In genomic region chr17:86829383-86830175, GRCm38 (mm10) we compare ENCODE assay signal across 17 mouse cellular contexts.
DNase-seq lines count a peak whose midpoint lies in the region; ATAC-seq and TF ChIP-seq lines count a peak whose summit lies in the region.
"Had no signal": no experiment of that assay in that cellular context is flagged by ENCODE, and none has a peak within 500 bp of the region (broad histone marks: within the 10 kb centered on the region; RNA-seq: fewer than 3 reads in every experiment).

No protein-coding gene starts in this region.

- no peaks in the 10 kb centered on the region for H3K9me3 ChIP-seq in heart, embryonic 11.5 days (replicated peaks; ENCODE audit: control insufficient read depth, low read length)
- H3K9me3 ChIP-seq in liver, embryonic 11.5 days (ENCODE audit: control insufficient read depth, low read length), result no peaks in the 10 kb centered on the region
- H3K9me3 ChIP-seq in liver, postnatal 0 days (ENCODE audit: low read length), result no peaks in the 10 kb centered on the region
- H3K9me3 ChIP-seq: embryonic facial prominence, embryonic 12.5 days; forebrain, embryonic 15.5 days; hindbrain, embryonic 12.5 days had no signal

- H3K9ac ChIP-seq in heart, embryonic 11.5 days (ENCODE audit: low read depth, low read length), result no peak overlapping the region
- no peak overlapping the region for H3K9ac ChIP-seq in liver, embryonic 11.5 days (ENCODE audit: low read depth, low read length)
- H3K9ac ChIP-seq in liver, postnatal 0 days (replicated peaks), result no peak overlapping the region
- H3K9ac ChIP-seq: embryonic facial prominence, embryonic 12.5 days; forebrain, embryonic 15.5 days; hindbrain, embryonic 12.5 days had no signal

- H3K4me1 ChIP-seq in heart, embryonic 11.5 days (ENCODE audit: control insufficient read depth, insufficient read depth, low read length), result no peaks in the 10 kb centered on the region
- H3K4me1 ChIP-seq in liver, embryonic 11.5 days (replicated peaks; ENCODE audit: control insufficient read depth, insufficient read depth, low read length), result no peaks in the 10 kb centered on the region
- no peaks in the 10 kb centered on the region for H3K4me1 ChIP-seq in liver, postnatal 0 days (ENCODE audit: insufficient read depth)
- H3K4me1 ChIP-seq: embryonic facial prominence, embryonic 12.5 days; forebrain, embryonic 15.5 days; hindbrain, embryonic 12.5 days had no signal

- peak; percentile 86 for DNase-seq in heart, adult 11 months
- DNase-seq in liver, embryonic 11.5 days (ENCODE audit: low spot score), result peak; percentile 25
- no peak for DNase-seq in liver, postnatal 0 days
- peak; percentile 37 for DNase-seq in testis, postnatal 10 days (ENCODE audit: low spot score)
- DNase-seq in testis, postnatal 14 days (ENCODE audit: low spot score), result no peak
- DNase-seq in retina, embryonic 14.5 days (ENCODE audit: low spot score), result no peak
- DNase-seq: adrenal gland, postnatal 10 days; cerebellum, adult 11 months; cerebellum, adult 8-10 months; cerebellum, postnatal 14 days; embryo, embryonic 11 days; gastrocnemius, postnatal 25 days had no signal

- 81% methylated on average over 13 of the region's 13 CpGs for WGBS in heart, embryonic 11.5 days (ENCODE audit: insufficient replicate concordance)
- 81% methylated on average over 13 of the region's 13 CpGs for WGBS in liver, embryonic 11.5 days
- 82% methylated on average over 13 of the region's 13 CpGs for WGBS in liver, postnatal 0 days (ENCODE audit: insufficient replicate concordance)

- H3K27me3 ChIP-seq in heart, embryonic 11.5 days (ENCODE audit: control insufficient read depth, insufficient read depth, low read length), result no peaks in the 10 kb centered on the region
- H3K27me3 ChIP-seq in liver, embryonic 11.5 days (replicated peaks; ENCODE audit: control insufficient read depth, insufficient read depth, low read length), result no peaks in the 10 kb centered on the region
- no peaks in the 10 kb centered on the region for H3K27me3 ChIP-seq in liver, postnatal 0 days (ENCODE audit: insufficient read depth, low read length)
- H3K27me3 ChIP-seq: embryonic facial prominence, embryonic 12.5 days; forebrain, embryonic 15.5 days; hindbrain, embryonic 12.5 days had no signal

- H3K27ac ChIP-seq in heart, embryonic 11.5 days (ENCODE audit: low read depth, low read length), result no peak overlapping the region
- H3K27ac ChIP-seq in liver, embryonic 11.5 days (ENCODE audit: low read depth, low read length), result no peak overlapping the region
- H3K27ac ChIP-seq in liver, postnatal 0 days (ENCODE audit: low read depth), result no peak overlapping the region
- H3K27ac ChIP-seq: embryonic facial prominence, embryonic 12.5 days; forebrain, embryonic 15.5 days; hindbrain, embryonic 12.5 days had no signal

- H3K4me2 ChIP-seq in heart, embryonic 11.5 days, result no peak overlapping the region
- H3K4me2 ChIP-seq in liver, embryonic 11.5 days, result no peak overlapping the region
- H3K4me2 ChIP-seq in liver, postnatal 0 days (ENCODE audit: low read depth, low read length), result no peak overlapping the region
- H3K4me2 ChIP-seq: embryonic facial prominence, embryonic 12.5 days; forebrain, embryonic 15.5 days; hindbrain, embryonic 12.5 days had no signal

- H3K4me3 ChIP-seq in heart, embryonic 11.5 days (ENCODE audit: low read depth, low read length), result no peak overlapping the region
- H3K4me3 ChIP-seq in liver, embryonic 11.5 days (ENCODE audit: low read depth, low read length), result no peak overlapping the region
- H3K4me3 ChIP-seq in liver, postnatal 0 days (ENCODE audit: low read depth, low read length), result no peak overlapping the region
- H3K4me3 ChIP-seq: embryonic facial prominence, embryonic 12.5 days; forebrain, embryonic 15.5 days; hindbrain, embryonic 12.5 days had no signal

- no peak for TF ChIP-seq CTCF in liver, postnatal 0 days (IDR thresholded peaks at IDR 0.05; ENCODE audit: low read depth)

- ATAC-seq in heart, embryonic 11.5 days (replicated peaks; ENCODE audit: insufficient number of reproducible peaks, low FRiP score, low TSS enrichment), result no peak
- no peak for ATAC-seq in liver, embryonic 11.5 days (replicated peaks; ENCODE audit: low FRiP score)
- ATAC-seq in liver, postnatal 0 days, result no peak
- ATAC-seq: forebrain, embryonic 15.5 days; hindbrain, embryonic 16.5 days had no signal

- H3K36me3 ChIP-seq in heart, embryonic 11.5 days (ENCODE audit: control insufficient read depth, insufficient read depth, low read length), result no peaks in the 10 kb centered on the region
- no peaks in the 10 kb centered on the region for H3K36me3 ChIP-seq in liver, embryonic 11.5 days (ENCODE audit: control insufficient read depth, insufficient read depth, low read length)
- peaks cover 46% of the 10 kb centered on the region for H3K36me3 ChIP-seq in liver, postnatal 0 days (replicated peaks; ENCODE audit: insufficient read depth, low read length)
- H3K36me3 ChIP-seq: embryonic facial prominence, embryonic 12.5 days; forebrain, embryonic 15.5 days; hindbrain, embryonic 12.5 days had no signal

- no peak for TF ChIP-seq EP300 in liver, postnatal 0 days (IDR thresholded peaks at IDR 0.05; ENCODE audit: low read depth)

Comparison
In these comparisons a context has a peak if more than half of its experiments do, and no peak if none do; other contexts are left out.
1. DNase-seq: peak in heart, adult 11 months (single experiment), liver, embryonic 11.5 days (single experiment) and testis, postnatal 10 days (single experiment); none in liver, postnatal 0 days (single experiment), testis, postnatal 14 days (single experiment) and retina, embryonic 14.5 days (single experiment).